Mouse (Mus musculus) regulatory T cell (primary cell): ENCODE measurements around the gene Zfp59.

Source experiments
- in situ Hi-C: fragments of 300-600 bp; cut with MboI, MseI; formaldehyde crosslinking; loops from one replicate; pipeline ENCODE4 v1.15.1; 2025; ENCODE audit warnings: high pct_unique_total_duplicates

Zfp59 gene

DNA sequence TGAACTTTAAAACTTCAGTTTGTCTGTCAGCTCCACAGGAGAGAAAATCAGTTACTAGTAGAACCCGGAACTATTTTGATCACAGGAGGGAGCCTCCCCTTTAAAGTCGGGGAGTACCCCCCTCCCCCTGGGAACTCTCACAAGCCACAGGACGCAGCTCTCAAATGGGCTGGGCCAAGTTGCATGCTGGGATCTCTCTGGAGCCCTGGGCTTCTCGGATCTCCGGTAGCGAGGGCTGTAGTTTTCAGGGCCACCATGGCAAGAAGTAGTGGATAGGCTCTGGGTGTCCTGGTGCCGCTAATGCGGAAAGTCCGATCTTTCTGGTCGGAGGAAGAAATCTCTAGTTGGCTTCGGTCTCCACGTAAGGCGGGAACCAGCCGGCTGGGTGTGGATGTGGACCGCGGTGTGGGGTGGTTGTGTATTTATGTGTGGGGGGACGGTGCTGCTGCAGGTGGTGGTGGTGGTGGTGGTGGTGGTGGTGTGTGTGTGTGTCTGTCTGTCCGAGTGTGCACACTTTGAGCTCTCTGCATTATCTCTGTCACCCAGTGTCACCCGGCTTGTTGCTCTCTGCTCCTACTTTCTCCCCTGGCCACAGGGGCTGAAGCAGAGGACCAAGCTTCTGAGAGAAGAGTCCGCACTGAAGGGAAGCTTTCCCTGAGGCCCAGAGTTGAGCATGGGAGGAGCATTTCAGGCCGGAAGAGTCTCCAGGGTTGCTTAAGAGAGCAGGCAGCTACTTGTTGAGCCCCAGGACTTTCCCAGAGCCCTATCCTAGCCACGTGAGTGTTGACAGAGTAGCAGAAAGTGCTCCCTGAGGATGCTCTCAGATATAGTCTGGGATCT is 22.2 kb downstream of the Zfp59 start:
- in situ Hi-C loops: loop anchor here (5.0 kb wide), 2 partner anchors 48 to 123 kb away; no protein-coding TSS in a partner anchor

DNA sequence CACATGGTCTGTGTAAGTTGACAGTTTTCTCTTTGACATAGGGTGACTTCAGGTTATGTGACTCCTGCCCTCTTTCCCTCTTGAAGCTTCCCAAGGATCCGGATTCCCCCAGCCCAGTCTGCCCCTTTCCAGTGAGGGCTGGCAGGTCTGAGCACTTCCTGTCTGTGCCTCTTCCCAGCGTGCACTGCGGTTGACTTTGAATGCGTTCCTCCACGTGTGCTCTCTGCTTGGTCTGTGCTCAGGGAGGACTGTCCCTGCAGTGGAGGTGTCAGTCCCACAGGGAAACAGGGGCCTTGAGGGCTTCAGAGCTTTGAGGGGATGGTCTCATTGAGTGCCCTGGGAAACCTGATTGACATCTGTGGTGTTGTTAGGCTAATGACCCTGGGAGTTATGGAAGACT is 24.2 kb downstream of the Zfp59 start:
- in situ Hi-C loops: loop anchor here (5.0 kb wide), 2 partner anchors 50 to 125 kb away; no protein-coding TSS in a partner anchor

DNA sequence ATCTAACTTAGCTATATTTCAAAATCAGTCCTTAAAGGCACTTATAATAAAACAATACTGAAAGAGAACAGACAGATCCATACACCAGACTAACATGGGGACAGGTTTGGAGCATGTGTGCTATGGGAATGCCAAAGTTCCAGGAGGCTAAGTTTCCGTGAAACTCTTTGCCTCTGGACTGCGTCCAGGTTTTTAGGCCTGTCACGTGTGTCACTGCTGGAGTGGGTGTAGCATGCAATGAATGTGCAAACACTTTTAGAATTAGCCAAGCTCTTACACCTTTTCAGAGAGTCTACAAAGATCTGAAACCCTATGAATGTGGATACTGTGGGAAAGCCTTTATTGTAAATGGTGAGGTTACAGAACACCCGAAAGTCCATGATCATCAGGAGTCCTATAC is 43.3 kb downstream of the Zfp59 start:
- in situ Hi-C loops: no loop called here

DNA sequence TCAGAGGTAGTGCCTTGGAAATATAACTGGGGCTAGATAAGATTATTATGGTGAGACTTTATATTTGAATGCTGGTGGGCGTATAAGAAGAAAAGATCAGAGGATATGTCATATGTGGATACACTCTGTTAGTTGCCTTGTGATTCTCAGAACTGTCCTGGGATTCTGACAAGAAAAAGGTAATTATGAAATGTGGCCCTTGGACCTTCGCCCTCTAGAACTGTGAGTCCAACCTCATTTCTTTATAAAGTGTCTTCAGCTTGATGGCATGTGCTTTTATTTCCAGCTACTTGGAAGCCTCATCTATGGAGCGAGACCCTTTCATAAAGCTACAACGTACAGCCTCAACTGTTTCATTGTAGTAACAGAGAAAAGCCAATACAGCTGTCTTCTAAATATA is 62.2 kb downstream of the Zfp59 start:
- in situ Hi-C loops: no loop called here

DNA sequence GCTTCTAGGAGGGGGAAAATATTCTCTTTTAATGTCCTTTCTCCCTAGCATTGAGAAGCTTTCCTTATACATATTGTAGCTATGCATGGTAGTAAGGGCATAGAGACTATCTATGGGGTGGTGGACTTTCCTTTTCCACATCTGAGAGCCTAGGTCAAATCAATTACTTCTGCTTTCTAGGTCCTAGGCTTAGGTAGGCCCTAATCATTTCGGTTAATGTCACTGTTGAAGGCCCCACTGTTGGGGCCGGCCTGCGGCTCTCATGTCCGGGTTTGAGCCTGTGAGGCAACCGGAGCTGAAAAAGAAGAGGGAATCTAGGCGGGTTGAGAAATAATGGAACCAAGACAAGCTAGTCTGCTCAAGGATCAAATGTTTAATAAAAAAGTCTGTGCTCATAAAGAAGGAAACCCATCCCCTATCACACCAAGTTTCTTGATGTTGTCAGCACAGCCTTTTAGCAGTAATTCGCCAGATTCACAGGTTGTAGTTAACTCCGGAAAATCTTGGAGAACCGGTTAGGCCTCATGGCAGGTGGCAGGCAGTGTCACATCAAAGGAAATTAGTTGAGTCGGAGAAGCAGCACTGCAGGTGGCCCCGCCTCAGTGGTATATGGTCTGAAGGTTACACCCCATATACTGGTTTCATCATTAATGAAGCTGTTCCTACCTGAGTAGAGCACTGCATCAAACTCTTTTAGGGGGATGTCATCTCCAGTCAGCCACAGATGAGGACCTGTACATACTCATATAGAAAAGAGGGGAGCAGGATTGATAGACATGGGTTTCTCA is 66.8 kb downstream of the Zfp59 start:
- in situ Hi-C loops: no loop called here
